Mouse (Mus musculus) embryo, embryonic 9.5 days (tissue): ENCODE results near the gene Rps6kc1.

Experiments used
- DNase-seq: peaks from one replicate; pipeline ENCODE4 v3.0.0-alpha.2; 2017; ENCODE audit errors: extremely low spot score

Rps6kc1 gene

GRCm38 (mm10) chr1:190834201-190834907 lies 77.2 kb downstream of the Rps6kc1 start:
- DNase-seq, result no peak

- no peak for DNase-seq
Observed at GRCm38 (mm10) chr1:190832965-190833630, 78.5 kb downstream of the Rps6kc1 start.

- DNase-seq, result peak; percentile 56
Observed at GRCm38 (mm10) chr1:190831839-190832497, 79.6 kb downstream of the Rps6kc1 start.

GRCm38 (mm10) chr1:190826486-190827034 lies 85.0 kb downstream of the Rps6kc1 start:
- DNase-seq, result no peak

- no peak for DNase-seq
Observed at GRCm38 (mm10) chr1:190823745-190824144, 87.8 kb downstream of the Rps6kc1 start.

- no peak for DNase-seq
Observed at GRCm38 (mm10) chr1:190816141-190816540, 95.4 kb downstream of the Rps6kc1 start.

GRCm38 (mm10) chr1:190810408-190810807 lies 101.2 kb downstream of the Rps6kc1 start:
- no peak for DNase-seq

- peak; percentile 24 for DNase-seq
Observed at GRCm38 (mm10) chr1:190808766-190809221, 102.8 kb downstream of the Rps6kc1 start.

- no peak for DNase-seq
Observed at GRCm38 (mm10) chr1:190806817-190807216, 104.8 kb downstream of the Rps6kc1 start.

GRCm38 (mm10) chr1:190798668-190799067 lies 112.9 kb downstream of the Rps6kc1 start:
- no peak for DNase-seq

GRCm38 (mm10) chr1:190797483-190798058 lies 114.0 kb downstream of the Rps6kc1 start:
- DNase-seq, result no peak

- DNase-seq, result peak; percentile 61
Observed at GRCm38 (mm10) chr1:190796745-190797482, 114.7 kb downstream of the Rps6kc1 start.

GRCm38 (mm10) chr1:190791638-190792037 lies 119.9 kb downstream of the Rps6kc1 start:
- no peak for DNase-seq

- no peak for DNase-seq
Observed at GRCm38 (mm10) chr1:190790720-190791119, 120.8 kb downstream of the Rps6kc1 start.

GRCm38 (mm10) chr1:190777660-190778059 lies 133.9 kb downstream of the Rps6kc1 start:
- DNase-seq, result peak; percentile 7

- no peak for DNase-seq
Observed at GRCm38 (mm10) chr1:190776260-190776659, 135.3 kb downstream of the Rps6kc1 start.

GRCm38 (mm10) chr1:190772088-190772885 lies 139.3 kb downstream of the Rps6kc1 start:
- no peak for DNase-seq

- no peak for DNase-seq
Observed at GRCm38 (mm10) chr1:190769748-190770147, 141.8 kb downstream of the Rps6kc1 start.

GRCm38 (mm10) chr1:190768307-190768706 lies 143.3 kb downstream of the Rps6kc1 start:
- no peak for DNase-seq

- no peak for DNase-seq
Observed at GRCm38 (mm10) chr1:190767621-190768020, 143.9 kb downstream of the Rps6kc1 start.
